Mouse (Mus musculus) skeletal muscle tissue, adult 2 months (tissue): ENCODE data around the gene Tnfrsf18.
A peak's percentile ranks its signal among the peaks of the same experiment; 100 is the strongest.

ENCODE experiments used
- DNase-seq: peaks from one replicate; pipeline ENCODE4 v3.0.0-alpha.2; 2012; ENCODE audit warnings: low read depth, low spot score

Tnfrsf18 gene

GRCm38 (mm10) chr4:156026013-156026412, at the start of gene Tnfrsf18:
Gene Tnfrsf18, plus strand, starts transcription at chr4:156026164.
- no peak for DNase-seq

- no peak for DNase-seq
These were observed 44.4 kb upstream of the Tnfrsf18 start for GRCm38 (mm10) chr4:155981436-155982082.

- DNase-seq: no peak
These were observed 42.2 kb upstream of the Tnfrsf18 start for GRCm38 (mm10) chr4:155983788-155984187.

- DNase-seq: no peak
These were observed 34.6 kb upstream of the Tnfrsf18 start for GRCm38 (mm10) chr4:155991211-155991907.

GRCm38 (mm10) chr4:155991908-155992230, 34.1 kb upstream of the Tnfrsf18 start:
- DNase-seq: peak; percentile 21

GRCm38 (mm10) chr4:155992241-155992905, 33.6 kb upstream of the Tnfrsf18 start, which contains the start of the genes B3galt6 and Sdf4:
Gene B3galt6, minus strand, starts transcription at chr4:155992649.
Gene Sdf4, plus strand, starts transcription at chr4:155992872.
- peak; percentile 96 for DNase-seq

- DNase-seq: peak; percentile 96
These were observed 32.9 kb upstream of the Tnfrsf18 start for GRCm38 (mm10) chr4:155992906-155993547.

GRCm38 (mm10) chr4:155993606-155994005, 32.4 kb upstream of the Tnfrsf18 start:
- DNase-seq: no peak

- DNase-seq: no peak
These were observed 21.9 kb upstream of the Tnfrsf18 start for GRCm38 (mm10) chr4:156004109-156004508.

GRCm38 (mm10) chr4:156008369-156008768, 17.6 kb upstream of the Tnfrsf18 start:
- DNase-seq: no peak

GRCm38 (mm10) chr4:156013637-156014036, 12.3 kb upstream of the Tnfrsf18 start, which contains the start of gene Tnfrsf4:
Gene Tnfrsf4, plus strand, starts transcription at chr4:156013843.
- DNase-seq: no peak

GRCm38 (mm10) chr4:156014436-156014835, 11.5 kb upstream of the Tnfrsf18 start:
- DNase-seq: no peak

GRCm38 (mm10) chr4:156019771-156020170, 6.2 kb upstream of the Tnfrsf18 start:
- DNase-seq: no peak

- no peak for DNase-seq
These were observed 4.6 kb upstream of the Tnfrsf18 start for GRCm38 (mm10) chr4:156021381-156021780.

GRCm38 (mm10) chr4:156021942-156022419, 4.0 kb upstream of the Tnfrsf18 start:
- no peak for DNase-seq

- DNase-seq: no peak
These were observed 2.4 kb upstream of the Tnfrsf18 start for GRCm38 (mm10) chr4:156023520-156023919.

GRCm38 (mm10) chr4:156024184-156024583, 1.8 kb upstream of the Tnfrsf18 start:
- peak; percentile 87 for DNase-seq

GRCm38 (mm10) chr4:156028580-156028979, 2.6 kb downstream of the Tnfrsf18 start:
- no peak for DNase-seq

GRCm38 (mm10) chr4:156030651-156031118, 4.7 kb downstream of the Tnfrsf18 start:
- no peak for DNase-seq

- DNase-seq: no peak
These were observed 5.3 kb downstream of the Tnfrsf18 start for GRCm38 (mm10) chr4:156031255-156031592.

GRCm38 (mm10) chr4:156031593-156032391, 5.8 kb downstream of the Tnfrsf18 start:
- DNase-seq: peak; percentile 83
